Mouse (Mus musculus): ENCODE results near the gene Sema3b. TPM values are rescaled to one million over a fixed set of nuclear protein-coding genes. Genes with fewer than 3 reads are reported as not detected.

The Sema3b gene
- polyA plus RNA-seq, 1 experiment: 55.4 TPM

DNA sequence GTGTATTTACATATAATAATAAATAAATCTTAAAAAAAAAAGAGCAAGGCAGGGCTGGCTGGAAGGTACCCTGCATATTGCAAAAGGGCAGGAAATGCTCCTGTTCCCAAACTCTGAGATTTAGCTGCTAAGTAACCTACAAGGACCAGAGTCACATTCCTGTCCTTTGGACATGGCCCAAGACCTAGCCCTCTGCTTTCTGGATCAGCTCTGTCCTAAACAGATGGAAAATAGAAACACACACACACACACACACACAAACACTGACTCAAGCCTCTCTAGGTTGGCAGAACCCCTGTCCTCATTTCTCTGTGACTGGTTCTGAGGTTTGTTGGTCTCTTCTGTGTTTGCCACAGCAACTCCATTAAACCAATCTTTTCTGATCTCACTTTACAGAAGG, 11.9 kb upstream of the Sema3b start:
- Histone ChIP-seq H3K27ac (ENCODE audit: insufficient read depth, low read depth, low read length) (peak overlapping the region; percentile 36), H3K4me3 (ENCODE audit: low read depth, low read length) (no peak overlapping the region), H3K4me1 (ENCODE audit: control insufficient read depth, insufficient read depth, insufficient read length, low read length) (peaks cover 41% of the 10 kb centered on the region), H3K36me3 (ENCODE audit: control insufficient read depth, insufficient read depth, low read length) (peaks cover 41% of the 10 kb centered on the region), H3K27me3 (ENCODE audit: control insufficient read depth, insufficient read depth, low read length) (no peaks in the 10 kb centered on the region)
- no peak for TF ChIP-seq CTCF (IDR thresholded peaks at IDR 0.05; ENCODE audit: extremely low read depth, insufficient read length, insufficient replicate concordance, low read depth, low read length)
- TF ChIP-seq POLR2A (IDR thresholded peaks at IDR 0.05; ENCODE audit: low read depth, low read length): no peak

- no peak overlapping the region for H3K4me3 ChIP-seq (ENCODE audit: low read depth, low read length)
- H3K27me3 ChIP-seq (ENCODE audit: control insufficient read depth, insufficient read depth, low read length): no peaks in the 10 kb centered on the region
- WGBS: 40% methylated on average over 13 of the region's 13 CpGs
- H3K4me1 ChIP-seq (ENCODE audit: control insufficient read depth, insufficient read depth, insufficient read length, low read length): peaks cover 33% of the 10 kb centered on the region
- TF ChIP-seq CTCF (IDR thresholded peaks at IDR 0.05; ENCODE audit: extremely low read depth, insufficient read length, insufficient replicate concordance, low read depth, low read length) (no peak), POLR2A (IDR thresholded peaks at IDR 0.05; ENCODE audit: low read depth, low read length) (no peak)
- peak overlapping the region; percentile 90 for H3K27ac ChIP-seq (ENCODE audit: insufficient read depth, low read depth, low read length)
- peaks cover 52% of the 10 kb centered on the region for H3K36me3 ChIP-seq (ENCODE audit: control insufficient read depth, insufficient read depth, low read length)
Measured at GRCm38 (mm10) chr9:107619546-107619879, 10.5 kb upstream of the Sema3b start.

DNA sequence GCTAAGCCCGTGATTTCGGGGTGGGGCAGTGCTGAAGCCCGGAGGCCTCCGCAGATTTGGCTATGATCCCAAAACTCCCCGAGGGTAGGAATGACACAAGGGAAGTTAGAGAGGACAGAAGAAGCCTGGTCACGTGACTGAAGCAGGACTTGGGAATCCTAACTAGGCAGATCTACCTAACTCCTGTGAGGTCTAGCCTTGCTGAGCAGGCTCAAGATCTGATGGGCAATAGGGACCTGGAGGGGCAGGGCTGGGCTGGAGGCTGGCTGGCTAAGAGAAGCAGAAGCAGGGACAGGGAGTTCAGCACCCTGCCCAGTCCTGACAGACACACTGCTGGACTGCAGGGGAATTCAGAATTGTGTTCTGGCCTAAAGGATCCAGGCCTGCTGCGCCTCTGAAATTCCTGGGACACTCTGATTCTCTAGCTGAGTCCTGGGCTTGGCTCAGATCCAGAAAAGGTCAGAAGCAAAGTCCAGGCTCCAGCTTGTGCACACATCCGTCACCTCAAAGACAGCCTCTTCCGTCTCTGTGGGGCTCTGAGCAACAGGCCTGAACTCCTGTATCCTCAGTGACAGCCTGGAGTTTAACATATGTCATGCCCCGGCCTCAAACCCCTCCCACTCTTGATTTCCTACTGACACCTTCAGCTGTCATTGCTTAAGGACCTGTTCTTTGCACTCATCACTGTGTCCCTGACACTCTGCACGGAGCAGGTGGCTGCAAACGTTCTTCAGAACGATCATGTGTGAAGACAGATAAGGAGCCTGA, 9.9 kb upstream of the Sema3b start:
- peaks cover 28% of the 10 kb centered on the region for H3K4me1 ChIP-seq (ENCODE audit: control insufficient read depth, insufficient read depth, insufficient read length, low read length)
- H3K27ac ChIP-seq (ENCODE audit: insufficient read depth, low read depth, low read length): peak overlapping the region; percentile 90
- H3K4me3 ChIP-seq (ENCODE audit: low read depth, low read length): no peak overlapping the region
- WGBS: 15% methylated on average over 13 of the region's 13 CpGs
- peaks cover 56% of the 10 kb centered on the region for H3K36me3 ChIP-seq (ENCODE audit: control insufficient read depth, insufficient read depth, low read length)
- no peaks in the 10 kb centered on the region for H3K27me3 ChIP-seq (ENCODE audit: control insufficient read depth, insufficient read depth, low read length)
- TF ChIP-seq POLR2A (IDR thresholded peaks at IDR 0.05; ENCODE audit: low read depth, low read length) (no peak), CTCF (IDR thresholded peaks at IDR 0.05; ENCODE audit: extremely low read depth, insufficient read length, insufficient replicate concordance, low read depth, low read length) (no peak)

DNA sequence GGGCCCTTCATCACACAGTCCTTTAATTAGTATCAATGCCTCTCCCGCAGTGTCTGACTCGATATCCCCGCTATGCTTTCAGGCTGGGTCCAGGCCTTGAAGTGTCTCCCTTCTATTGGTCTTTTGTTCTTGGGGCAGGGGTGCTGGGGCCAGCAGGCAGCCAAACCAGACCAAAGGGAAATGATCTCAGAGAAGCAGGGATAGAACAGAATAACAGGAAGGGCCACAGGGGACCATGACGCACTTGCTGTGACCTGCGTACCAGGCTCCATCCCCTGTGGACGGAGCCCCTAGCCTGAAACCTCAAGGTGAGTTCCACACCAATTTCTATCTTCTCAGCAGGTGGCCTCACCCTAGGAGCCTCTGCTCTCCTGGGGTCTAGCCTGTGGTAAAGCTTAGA, 9.1 kb upstream of the Sema3b start:
- H3K4me3 ChIP-seq (ENCODE audit: low read depth, low read length): no peak overlapping the region
- peaks cover 28% of the 10 kb centered on the region for H3K4me1 ChIP-seq (ENCODE audit: control insufficient read depth, insufficient read depth, insufficient read length, low read length)
- 86% methylated on average over 6 of the region's 6 CpGs for WGBS
- H3K36me3 ChIP-seq (ENCODE audit: control insufficient read depth, insufficient read depth, low read length): peaks cover 56% of the 10 kb centered on the region
- peak overlapping the region; percentile 90 for H3K27ac ChIP-seq (ENCODE audit: insufficient read depth, low read depth, low read length)
- TF ChIP-seq POLR2A (IDR thresholded peaks at IDR 0.05; ENCODE audit: low read depth, low read length): no peak
- TF ChIP-seq CTCF (IDR thresholded peaks at IDR 0.05; ENCODE audit: extremely low read depth, insufficient read length, insufficient replicate concordance, low read depth, low read length): no peak
- H3K27me3 ChIP-seq (ENCODE audit: control insufficient read depth, insufficient read depth, low read length): no peaks in the 10 kb centered on the region

GRCm38 (mm10) chr9:107617461-107617860, 8.4 kb upstream of the Sema3b start:
- no peak overlapping the region for H3K27ac ChIP-seq (ENCODE audit: insufficient read depth, low read depth, low read length)
- H3K27me3 ChIP-seq (ENCODE audit: control insufficient read depth, insufficient read depth, low read length): no peaks in the 10 kb centered on the region
- H3K36me3 ChIP-seq (ENCODE audit: control insufficient read depth, insufficient read depth, low read length): peaks cover 56% of the 10 kb centered on the region
- H3K4me3 ChIP-seq (ENCODE audit: low read depth, low read length): no peak overlapping the region
- no peak for TF ChIP-seq POLR2A (IDR thresholded peaks at IDR 0.05; ENCODE audit: low read depth, low read length)
- WGBS: 65% methylated on average over 2 of the region's 2 CpGs
- H3K4me1 ChIP-seq (ENCODE audit: control insufficient read depth, insufficient read depth, insufficient read length, low read length): peaks cover 28% of the 10 kb centered on the region

- H3K27me3 ChIP-seq (ENCODE audit: control insufficient read depth, insufficient read depth, low read length): no peaks in the 10 kb centered on the region
- TF ChIP-seq POLR2A (IDR thresholded peaks at IDR 0.05; ENCODE audit: low read depth, low read length): no peak
- TF ChIP-seq CTCF (IDR thresholded peaks at IDR 0.05; ENCODE audit: extremely low read depth, insufficient read length, insufficient replicate concordance, low read depth, low read length): no peak
- peaks cover 30% of the 10 kb centered on the region for H3K4me1 ChIP-seq (ENCODE audit: control insufficient read depth, insufficient read depth, insufficient read length, low read length)
- WGBS: 85% methylated on average over 4 of the region's 4 CpGs
- H3K36me3 ChIP-seq (ENCODE audit: control insufficient read depth, insufficient read depth, low read length): peaks cover 53% of the 10 kb centered on the region
- no peak overlapping the region for H3K27ac ChIP-seq (ENCODE audit: insufficient read depth, low read depth, low read length)
- H3K4me3 ChIP-seq (ENCODE audit: low read depth, low read length): no peak overlapping the region
Measured at GRCm38 (mm10) chr9:107615035-107615434, 6.0 kb upstream of the Sema3b start.

DNA sequence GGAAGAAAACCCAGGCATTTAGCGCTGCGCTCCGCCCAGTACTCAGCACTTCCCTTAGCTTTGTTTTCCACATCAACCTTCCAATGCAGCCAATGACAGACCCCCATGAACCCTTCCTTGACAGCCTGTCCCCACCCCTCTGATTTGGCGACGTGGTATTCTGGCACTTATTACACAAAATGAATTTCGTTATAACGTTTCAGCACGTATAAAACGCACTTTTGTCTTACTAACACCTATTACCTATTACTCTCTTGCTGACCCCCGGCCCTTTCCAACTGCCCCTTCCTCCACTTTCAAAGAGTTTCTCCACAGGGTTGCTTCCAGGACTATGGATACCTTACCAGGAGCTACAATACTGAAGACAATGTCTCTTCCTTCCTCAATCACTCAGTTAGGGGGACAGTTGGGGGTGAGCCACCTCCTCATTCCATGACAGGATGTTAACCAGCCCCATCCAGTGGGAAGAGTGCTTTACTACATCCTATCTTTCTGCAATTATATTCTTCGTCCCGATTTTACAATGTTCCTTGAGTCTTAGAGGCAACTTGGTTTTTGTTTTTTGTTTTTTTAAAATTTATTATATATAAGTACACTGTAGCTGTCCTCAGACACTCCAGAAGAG, 4.0 kb upstream of the Sema3b start:
- 0 out of 2 replicates have a peak, but pooled peaks have one; percentile 0 for TF ChIP-seq POLR2A (IDR thresholded peaks at IDR 0.05; ENCODE audit: low read depth, low read length)
- no peak for TF ChIP-seq CTCF (IDR thresholded peaks at IDR 0.05; ENCODE audit: extremely low read depth, insufficient read length, insufficient replicate concordance, low read depth, low read length)
- peak overlapping the region; percentile 80 for H3K27ac ChIP-seq (ENCODE audit: insufficient read depth, low read depth, low read length)
- 3% methylated on average over 12 of the region's 12 CpGs for WGBS
- peaks cover 34% of the 10 kb centered on the region for H3K36me3 ChIP-seq (ENCODE audit: control insufficient read depth, insufficient read depth, low read length)
- H3K4me3 ChIP-seq (ENCODE audit: low read depth, low read length): peak overlapping the region; percentile 23
- H3K27me3 ChIP-seq (ENCODE audit: control insufficient read depth, insufficient read depth, low read length): no peaks in the 10 kb centered on the region
- H3K4me1 ChIP-seq (ENCODE audit: control insufficient read depth, insufficient read depth, insufficient read length, low read length): peaks cover 21% of the 10 kb centered on the region
